Mouse (Mus musculus) lung, postnatal 0 days (tissue): ENCODE results near the gene Tspan18.

ENCODE experiments used
- CTCF ChIP-seq: IDR thresholded peaks from 2 replicates; pipeline ENCODE4 v1.5.1; 2016; ENCODE audit warnings: antibody characterized with exemption, mild to moderate bottlenecking
- EP300 ChIP-seq: IDR thresholded peaks from 2 replicates; pipeline ENCODE4 v1.6.1; 2016; ENCODE audit warnings: antibody characterized with exemption, mild to moderate bottlenecking, control low read depth

GRCm38 (mm10) chr2:93170156-93170844 lies 164.0 kb downstream of the Tspan18 start:
- no peak for TF ChIP-seq CTCF
- TF ChIP-seq EP300: no peak
